Comparison of ENCODE assay signal across 29 mouse cellular contexts in genomic region chr9:59099738-59100137, GRCm38 (mm10).
DNase-seq lines count a peak whose midpoint lies in the region; ATAC-seq and TF ChIP-seq lines count a peak whose summit lies in the region.
"Had no signal": no experiment of that assay in that cellular context is flagged by ENCODE, and none has a peak within 500 bp of the region (broad histone marks: within the 10 kb centered on the region; RNA-seq: fewer than 3 reads in every experiment).

No protein-coding gene starts in this region.

- WGBS in lung, embryonic 14.5 days, result 42% methylated on average over 5 of the region's 5 CpGs
- 57% methylated on average over 5 of the region's 5 CpGs for WGBS in lung, adult 2 months
- WGBS in lung, postnatal 0 days, result 35% methylated on average over 5 of the region's 5 CpGs

- H3K9ac ChIP-seq in lung, embryonic 14.5 days, result no peak overlapping the region
- H3K9ac ChIP-seq in lung, postnatal 0 days (replicated peaks; ENCODE audit: low read depth), result no peak overlapping the region
- H3K9ac ChIP-seq: embryonic facial prominence, embryonic 13.5 days; embryonic facial prominence, embryonic 15.5 days; forebrain, embryonic 12.5 days had no signal

- H3K4me2 ChIP-seq in lung, embryonic 14.5 days, result no peak overlapping the region
- no peak overlapping the region for H3K4me2 ChIP-seq in lung, postnatal 0 days (replicated peaks; ENCODE audit: low read depth, low read length)
- H3K4me2 ChIP-seq: embryonic facial prominence, embryonic 13.5 days; embryonic facial prominence, embryonic 15.5 days; forebrain, embryonic 12.5 days had no signal

- H3K27me3 ChIP-seq in lung, embryonic 14.5 days (ENCODE audit: insufficient read depth, low read length), result no peaks in the 10 kb centered on the region
- H3K27me3 ChIP-seq in lung, postnatal 0 days (replicated peaks; ENCODE audit: insufficient read depth, low read length), result no peaks in the 10 kb centered on the region
- H3K27me3 ChIP-seq: CH12.LX; embryonic facial prominence, embryonic 13.5 days; embryonic facial prominence, embryonic 15.5 days; forebrain, embryonic 12.5 days had no signal

- no peak for ATAC-seq in lung, embryonic 14.5 days (ENCODE audit: insufficient read depth)
- peak; percentile 62 for ATAC-seq in lung, postnatal 0 days
- ATAC-seq: activated CD4-positive, CD25-positive, alpha-beta regulatory T cell, adult 4 months; CD4-positive, CD25-positive, alpha-beta regulatory T cell, adult 4 months; forebrain, embryonic 14.5 days; Patski had no signal

- H3K4me1 ChIP-seq in lung, embryonic 14.5 days (ENCODE audit: insufficient read depth), result 0 out of 2 replicates have a peak, but pooled peaks cover 3% of the 10 kb centered on the region
- H3K4me1 ChIP-seq in lung, adult 2 months (ENCODE audit: control insufficient read depth, insufficient read depth, low read length), result no peaks in the 10 kb centered on the region
- no peaks in the 10 kb centered on the region; the same call in 1 of the 2 replicates for H3K4me1 ChIP-seq in lung, postnatal 0 days (ENCODE audit: insufficient read depth, low read depth, low read length)

- H3K4me3 ChIP-seq in lung, embryonic 14.5 days (ENCODE audit: low read depth, low read length), result no peak overlapping the region
- no peak overlapping the region for H3K4me3 ChIP-seq in lung, adult 2 months (replicated peaks; ENCODE audit: extremely low read depth, low read depth, low read length)
- no peak overlapping the region for H3K4me3 ChIP-seq in lung, postnatal 0 days (ENCODE audit: low read depth, low read length)
- H3K4me3 ChIP-seq: embryonic facial prominence, embryonic 13.5 days; embryonic facial prominence, embryonic 15.5 days; erythroblast, embryonic 14.5 days; forebrain, embryonic 10.5 days; forebrain, embryonic 12.5 days had no signal

- no peak overlapping the region for H3K27ac ChIP-seq in lung, embryonic 14.5 days (ENCODE audit: low read depth)
- no peak overlapping the region for H3K27ac ChIP-seq in lung, postnatal 0 days (ENCODE audit: low read length)
- H3K27ac ChIP-seq: embryonic facial prominence, embryonic 13.5 days; embryonic facial prominence, embryonic 15.5 days; forebrain, embryonic 10.5 days; forebrain, embryonic 12.5 days had no signal

- no peaks in the 10 kb centered on the region for H3K36me3 ChIP-seq in lung, embryonic 14.5 days (ENCODE audit: insufficient read depth)
- no peaks in the 10 kb centered on the region for H3K36me3 ChIP-seq in lung, postnatal 0 days (ENCODE audit: insufficient read depth, low read length)
- H3K36me3 ChIP-seq: embryonic facial prominence, embryonic 13.5 days; embryonic facial prominence, embryonic 15.5 days; forebrain, embryonic 10.5 days; forebrain, embryonic 12.5 days; G1E had no signal

- no peak for TF ChIP-seq CTCF in lung, embryonic 14.5 days (IDR thresholded peaks at IDR 0.05; ENCODE audit: low read depth)
- TF ChIP-seq CTCF in lung, adult 2 months (IDR thresholded peaks at IDR 0.05; ENCODE audit: insufficient read depth, low read length), result no peak
- no peak for TF ChIP-seq CTCF in lung, postnatal 0 days (IDR thresholded peaks at IDR 0.05)

- no peak for TF ChIP-seq EP300 in lung, postnatal 0 days (IDR thresholded peaks at IDR 0.05)

- TF ChIP-seq POLR2A in lung, adult 2 months (IDR thresholded peaks at IDR 0.05; ENCODE audit: borderline replicate concordance, extremely low read depth, low read depth, low read length), result no peak

- intact Hi-C loops in heart, postnatal 36 days (cut with DNase I), result no loop called here

- peak; percentile 52 for DNase-seq in lung, embryonic 14.5 days
- DNase-seq in lung, adult 2 months, result no peak
- DNase-seq in forelimb bud, embryonic 11.5 days (ENCODE audit: low read depth, low spot score), result peak; percentile 23
- peak; percentile 42 for DNase-seq in lung, postnatal 0 days (ENCODE audit: low spot score)
- peak; percentile 12 for DNase-seq in lung, postnatal 14 days
- DNase-seq in thymus, postnatal 10 days (ENCODE audit: low spot score in 2 of 2), result no peak
- no peak for DNase-seq in adrenal gland, postnatal 10 days
- no peak for DNase-seq in heart, postnatal 36 days
- DNase-seq: adrenal gland, adult 8-10 months; adrenal gland, postnatal 25 days; B cell, adult 2 months; cerebellum, adult 11 months; cerebellum, adult 18-20 months; cerebellum, adult 8-10 months; cerebellum, adult 9-11 months; cerebellum, postnatal 14 days; cerebellum, postnatal 36 days; embryo, embryonic 11 days had no signal

- H3K9me3 ChIP-seq in lung, embryonic 14.5 days (ENCODE audit: low read depth, low read length), result no peaks in the 10 kb centered on the region
- H3K9me3 ChIP-seq in lung, postnatal 0 days (ENCODE audit: low read length), result no peaks in the 10 kb centered on the region
- H3K9me3 ChIP-seq: embryonic facial prominence, embryonic 13.5 days; embryonic facial prominence, embryonic 15.5 days; forebrain, embryonic 10.5 days; forebrain, embryonic 12.5 days; G1E had no signal

Comparison
In these comparisons a context has a peak if more than half of its experiments do, and no peak if none do; other contexts are left out.
1. DNase-seq: peak in lung, embryonic 14.5 days (single experiment), forelimb bud, embryonic 11.5 days (single experiment), lung, postnatal 0 days (single experiment) and lung, postnatal 14 days (single experiment); none in lung, adult 2 months (single experiment), thymus, postnatal 10 days (0 of 2), adrenal gland, postnatal 10 days (single experiment) and heart, postnatal 36 days (0 of 2).